Mouse (Mus musculus): ENCODE measurements at regions not wholly inside any gene's neighbourhood (a gene's known extent, or its start where the extent isn't known, plus 50 kb on each side); places are given as distances from the start of the nearest gene placed in this dataset.

- Histone ChIP-seq H3K27ac (no peak overlapping the region), H3K4me1 (no peaks in the 10 kb centered on the region), H3K4me3 (no peak overlapping the region), H3K36me3 (no peaks in the 10 kb centered on the region), H3K9ac (no peak overlapping the region), H3K4me2 (no peak overlapping the region), H3K9me3 (0 out of 2 replicates have a peak, but pooled peaks cover 3% of the 10 kb centered on the region), H3K27me3 (no peaks in the 10 kb centered on the region)
- ATAC-seq (ENCODE audit: borderline replicate concordance, extremely low read depth, low FRiP score, low TSS enrichment): no peak
- WGBS: 17% methylated on average over 2 of the region's 2 CpGs
Observed at GRCm38 (mm10) chr11:21024521-21024920, 66.6 kb upstream of the Peli1 start.

- H3K27ac ChIP-seq: no peak overlapping the region
- no peaks in the 10 kb centered on the region for H3K36me3 ChIP-seq
- H3K9ac ChIP-seq: no peak overlapping the region
- H3K9me3 ChIP-seq: peaks cover 4% of the 10 kb centered on the region; the same call in 1 of the 2 replicates
- ATAC-seq (ENCODE audit: borderline replicate concordance, extremely low read depth, low FRiP score, low TSS enrichment): no peak
- H3K4me3 ChIP-seq: no peak overlapping the region
- no peak overlapping the region for H3K4me2 ChIP-seq
- H3K27me3 ChIP-seq: no peaks in the 10 kb centered on the region
- 75% methylated on average over 4 of the region's 4 CpGs for WGBS
- no peaks in the 10 kb centered on the region for H3K4me1 ChIP-seq
Observed at GRCm38 (mm10) chr11:21027299-21027698, 63.8 kb upstream of the Peli1 start.

- WGBS: 92% methylated on average over 6 of the region's 6 CpGs
- Histone ChIP-seq H3K9ac (no peak overlapping the region), H3K4me3 (no peak overlapping the region), H3K4me2 (no peak overlapping the region), H3K27me3 (no peaks in the 10 kb centered on the region), H3K9me3 (peaks cover 4% of the 10 kb centered on the region; the same call in 1 of the 2 replicates), H3K36me3 (no peaks in the 10 kb centered on the region), H3K4me1 (peaks cover 17% of the 10 kb centered on the region), H3K27ac (no peak overlapping the region)
- no peak for ATAC-seq (ENCODE audit: borderline replicate concordance, extremely low read depth, low FRiP score, low TSS enrichment)
Observed at GRCm38 (mm10) chr11:21030362-21030761, 60.7 kb upstream of the Peli1 start.

- H3K9me3 ChIP-seq: peaks cover 4% of the 10 kb centered on the region; the same call in 1 of the 2 replicates
- peaks cover 27% of the 10 kb centered on the region for H3K4me1 ChIP-seq
- no peaks in the 10 kb centered on the region for H3K36me3 ChIP-seq
- ATAC-seq (ENCODE audit: borderline replicate concordance, extremely low read depth, low FRiP score, low TSS enrichment): no peak
- H3K4me2 ChIP-seq: no peak overlapping the region
- no peak overlapping the region for H3K4me3 ChIP-seq
- H3K27ac ChIP-seq: no peak overlapping the region
- no peak overlapping the region for H3K9ac ChIP-seq
- WGBS: 77% methylated on average over 2 of the region's 2 CpGs
- no peaks in the 10 kb centered on the region for H3K27me3 ChIP-seq
Observed at GRCm38 (mm10) chr11:21031816-21032215, 59.3 kb upstream of the Peli1 start.

GRCm38 (mm10) chr11:21033234-21033822 lies 57.8 kb upstream of the Peli1 start:
- peaks cover 4% of the 10 kb centered on the region; the same call in 1 of the 2 replicates for H3K9me3 ChIP-seq
- no peak overlapping the region for H3K27ac ChIP-seq
- no peak for ATAC-seq (ENCODE audit: borderline replicate concordance, extremely low read depth, low FRiP score, low TSS enrichment)
- no peak overlapping the region for H3K4me3 ChIP-seq
- WGBS: 84% methylated on average over 14 of the region's 14 CpGs
- peaks cover 28% of the 10 kb centered on the region for H3K4me1 ChIP-seq
- no peaks in the 10 kb centered on the region for H3K36me3 ChIP-seq
- no peaks in the 10 kb centered on the region for H3K27me3 ChIP-seq
- H3K9ac ChIP-seq: no peak overlapping the region
- no peak overlapping the region for H3K4me2 ChIP-seq

- 32% methylated on average over 11 of the region's 11 CpGs for WGBS
- Histone ChIP-seq H3K4me1 (peaks cover 28% of the 10 kb centered on the region), H3K9me3 (peaks cover 4% of the 10 kb centered on the region; the same call in 1 of the 2 replicates), H3K27me3 (no peaks in the 10 kb centered on the region), H3K9ac (no peak overlapping the region), H3K4me2 (peak overlapping the region; percentile 18; the same call in 1 of the 2 replicates), H3K4me3 (no peak overlapping the region), H3K27ac (no peak overlapping the region; the same call in 1 of the 2 replicates), H3K36me3 (no peaks in the 10 kb centered on the region)
- 0 out of 2 replicates have a peak, but pooled peaks have one; percentile 24 for ATAC-seq (ENCODE audit: borderline replicate concordance, extremely low read depth, low FRiP score, low TSS enrichment)
Observed at GRCm38 (mm10) chr11:21033823-21034401, 57.2 kb upstream of the Peli1 start.

- no peak overlapping the region for H3K4me2 ChIP-seq
- H3K27me3 ChIP-seq: no peaks in the 10 kb centered on the region
- H3K27ac ChIP-seq: peak overlapping the region; percentile 77
- 40% methylated on average over 7 of the region's 7 CpGs for WGBS
- H3K4me1 ChIP-seq: peaks cover 28% of the 10 kb centered on the region
- ATAC-seq (ENCODE audit: borderline replicate concordance, extremely low read depth, low FRiP score, low TSS enrichment): peak; percentile 64; the same call in 1 of the 2 replicates
- no peaks in the 10 kb centered on the region for H3K36me3 ChIP-seq
- no peak overlapping the region for H3K4me3 ChIP-seq
- no peaks in the 10 kb centered on the region for H3K9me3 ChIP-seq
- no peak overlapping the region for H3K9ac ChIP-seq
Observed at GRCm38 (mm10) chr11:21036161-21036916, 54.8 kb upstream of the Peli1 start.

GRCm38 (mm10) chr11:21037267-21037906 lies 53.7 kb upstream of the Peli1 start:
- no peaks in the 10 kb centered on the region for H3K9me3 ChIP-seq
- H3K36me3 ChIP-seq: no peaks in the 10 kb centered on the region
- no peak overlapping the region for H3K4me2 ChIP-seq
- no peaks in the 10 kb centered on the region for H3K27me3 ChIP-seq
- H3K4me3 ChIP-seq: no peak overlapping the region
- no peak for ATAC-seq (ENCODE audit: borderline replicate concordance, extremely low read depth, low FRiP score, low TSS enrichment)
- WGBS: 93% methylated on average over 6 of the region's 6 CpGs
- peaks cover 28% of the 10 kb centered on the region for H3K4me1 ChIP-seq
- H3K9ac ChIP-seq: no peak overlapping the region
- no peak overlapping the region for H3K27ac ChIP-seq

- WGBS: 74% methylated on average over 5 of the region's 5 CpGs
- H3K4me3 ChIP-seq: no peak overlapping the region
- H3K27ac ChIP-seq: no peak overlapping the region
- peaks cover 5% of the 10 kb centered on the region; the same call in 1 of the 2 replicates for H3K4me1 ChIP-seq
- no peak for ATAC-seq (ENCODE audit: borderline replicate concordance, extremely low read depth, low FRiP score, low TSS enrichment)
- H3K36me3 ChIP-seq: no peaks in the 10 kb centered on the region
- no peak overlapping the region for H3K4me2 ChIP-seq
- H3K9me3 ChIP-seq: no peaks in the 10 kb centered on the region
- no peaks in the 10 kb centered on the region for H3K27me3 ChIP-seq
- H3K9ac ChIP-seq: no peak overlapping the region
Observed at GRCm38 (mm10) chr11:21041201-21041600, 49.9 kb upstream of the Peli1 start.

Measured in lung, embryonic 15.5 days (tissue).